Mouse (Mus musculus) MEL (cell line): ENCODE measurements at regions not wholly inside any gene's neighbourhood (a gene's known extent, or its start where the extent isn't known, plus 50 kb on each side); places are given as distances from the start of the nearest gene placed in this dataset.

Experiments used
- DNase-seq: peaks from one replicate; pipeline ENCODE4 v3.0.0; 2011; ENCODE audit warnings: low read depth, low spot score
- H3K27ac ChIP-seq: 2 replicates; pipeline ENCODE4 v1.5.1; 2012; ENCODE audit warnings: low read depth, mild to moderate bottlenecking, control low read depth, low read length, moderate library complexity; ENCODE audit not compliant: control insufficient read depth
- H3K27me3 ChIP-seq, 2 experiments: fragments of 150-350 bp in 1 of 2; sonication (generic) in 1 of 2; 2 replicates each; pipeline ENCODE4 v1.6.1; 2012; ENCODE audit warnings: low read length in 2 of 2, mild to moderate bottlenecking in 2 of 2, improper control_type of control experiment in 1 of 2, moderate library complexity in 1 of 2; ENCODE audit not compliant: insufficient read depth in 2 of 2, control insufficient read depth in 1 of 2
- H3K36me3 ChIP-seq, 2 experiments: 2 replicates each; pipeline ENCODE4 v1.6.1; 2012 to 2014; ENCODE audit warnings: low read length in 2 of 2, improper control_type of control experiment in 1 of 2, inconsistent platforms in 1 of 2, mild to moderate bottlenecking in 1 of 2; ENCODE audit not compliant: insufficient read depth in 2 of 2, control insufficient read depth in 1 of 2
- H3K4me1 ChIP-seq, 2 experiments: fragments of 150-350 bp in 1 of 2; sonication (generic) in 1 of 2; 2 replicates each; pipeline ENCODE4 v1.6.1; 2012; ENCODE audit warnings: low read length in 2 of 2, improper control_type of control experiment in 1 of 2, mild to moderate bottlenecking in 1 of 2; ENCODE audit not compliant: insufficient read depth in 2 of 2, control insufficient read depth in 1 of 2
- H3K4me3 ChIP-seq, 2 experiments: fragments of 150-350 bp in 1 of 2; sonication (generic) in 1 of 2; 2 replicates each; pipeline ENCODE4 v1.5.1; 2012; ENCODE audit warnings: low read depth in 2 of 2, low read length in 2 of 2, mild to moderate bottlenecking in 2 of 2, moderate library complexity in 2 of 2, control low read depth in 1 of 2, improper control_type of control experiment in 1 of 2; ENCODE audit not compliant: control insufficient read depth in 1 of 2, insufficient read depth in 1 of 2
- H3K79me2 ChIP-seq: 2 replicates; pipeline ENCODE4 v1.6.1; 2012; ENCODE audit warnings: mild to moderate bottlenecking, low read length, moderate library complexity; ENCODE audit not compliant: control insufficient read depth, poor library complexity, insufficient read depth
- H3K9ac ChIP-seq: 2 replicates; pipeline ENCODE4 v1.6.1; 2012; ENCODE audit warnings: low read depth, mild to moderate bottlenecking, control low read depth, low read length, moderate library complexity; ENCODE audit not compliant: control insufficient read depth, poor library complexity, severe bottlenecking
- H3K9me3 ChIP-seq: fragments of 150-350 bp; sonication (generic); replicated peaks from 2 replicates; pipeline ENCODE4 v1.6.1; 2012; ENCODE audit warnings: mild to moderate bottlenecking, low read length, improper control_type of control experiment, moderate library complexity; ENCODE audit not compliant: insufficient read depth
- BHLHE40 ChIP-seq: IDR thresholded peaks from 2 replicates; pipeline ENCODE4 v1.6.1; 2012; ENCODE audit warnings: low read depth, mild to moderate bottlenecking, inconsistent platforms, low read length, improper control_type of control experiment, borderline replicate concordance
- CTCF ChIP-seq, 3 experiments: IDR thresholded peaks in 2 of 3; conservative IDR thresholded peaks in 1 of 3; 2 replicates each; pipeline ENCODE4 v1.5.1; 2011 to 2012; ENCODE audit warnings: low read length in 3 of 3, low read depth in 2 of 3, mild to moderate bottlenecking in 2 of 3, improper control_type of control experiment in 1 of 3, inconsistent platforms in 1 of 3, mixed read lengths in 1 of 3, moderate library complexity in 1 of 3; ENCODE audit not compliant: control insufficient read depth in 1 of 3, insufficient read depth in 1 of 3, poor library complexity in 1 of 3, severe bottlenecking in 1 of 3
- ELF1 ChIP-seq: IDR thresholded peaks from 2 replicates; pipeline ENCODE4 v1.6.1; 2014; ENCODE audit warnings: low read depth, mild to moderate bottlenecking, inconsistent platforms, low read length, improper control_type of control experiment, moderate library complexity
- EP300 ChIP-seq, 2 experiments: IDR thresholded peaks; 2 replicates each; pipeline ENCODE4 v1.6.1; 2011; ENCODE audit warnings: improper control_type of control experiment in 2 of 2, low read length in 2 of 2, low read depth in 1 of 2, mild to moderate bottlenecking in 1 of 2
- ETS1 ChIP-seq: IDR thresholded peaks from 2 replicates; pipeline ENCODE4 v1.6.1; 2012; ENCODE audit warnings: low read depth, mild to moderate bottlenecking, inconsistent platforms, low read length, improper control_type of control experiment, moderate library complexity
- GATA1 ChIP-seq: IDR thresholded peaks from 2 replicates; pipeline ENCODE4 v1.6.1; 2011; ENCODE audit warnings: low read depth, low read length, improper control_type of control experiment
- JUND ChIP-seq: IDR thresholded peaks from 2 replicates; pipeline ENCODE4 v1.6.1; 2011; ENCODE audit warnings: low read depth, mild to moderate bottlenecking, improper control_type of control experiment, low read length
- MAFK ChIP-seq: IDR thresholded peaks from 2 replicates; pipeline ENCODE4 v1.6.1; 2011; ENCODE audit warnings: low read depth, mild to moderate bottlenecking, low read length, improper control_type of control experiment, borderline replicate concordance
- MAZ ChIP-seq: IDR thresholded peaks from 2 replicates; pipeline ENCODE4 v1.6.1; 2012; ENCODE audit warnings: low read depth, mild to moderate bottlenecking, inconsistent platforms, low read length, improper control_type of control experiment
- MXI1 ChIP-seq: IDR thresholded peaks from 2 replicates; pipeline ENCODE4 v1.6.1; 2011; ENCODE audit warnings: mild to moderate bottlenecking, low read depth, low read length, improper control_type of control experiment
- MYB ChIP-seq: IDR thresholded peaks from 2 replicates; pipeline ENCODE4 v1.6.1; 2011; ENCODE audit warnings: mild to moderate bottlenecking, low read depth, low read length, improper control_type of control experiment
- NELFE ChIP-seq: IDR thresholded peaks from 2 replicates; pipeline ENCODE4 v1.6.1; 2011; ENCODE audit warnings: low read depth, low read length, improper control_type of control experiment
- POLR2AphosphoS5 ChIP-seq: IDR thresholded peaks from 2 replicates; pipeline ENCODE4 v1.6.1; 2012; ENCODE audit warnings: low read depth, borderline replicate concordance, mild to moderate bottlenecking, inconsistent platforms, low read length, moderate library complexity, mixed read lengths
- RCOR1 ChIP-seq: IDR thresholded peaks from 2 replicates; pipeline ENCODE4 v1.6.1; 2012; ENCODE audit warnings: low read depth, mild to moderate bottlenecking, inconsistent platforms, low read length, improper control_type of control experiment
- SIN3A ChIP-seq: IDR thresholded peaks from 2 replicates; pipeline ENCODE4 v1.6.1; 2012; ENCODE audit warnings: low read length, improper control_type of control experiment, inconsistent platforms
- SMC3 ChIP-seq: IDR thresholded peaks from 2 replicates; pipeline ENCODE4 v1.6.1; 2011; ENCODE audit warnings: low read depth, low read length, improper control_type of control experiment
- TBP ChIP-seq: IDR thresholded peaks from 2 replicates; pipeline ENCODE4 v1.8.0; 2011; ENCODE audit warnings: low read depth, low read length, improper control_type of control experiment
- UBTF ChIP-seq: IDR thresholded peaks from 2 replicates; pipeline ENCODE4 v1.6.1; 2012; ENCODE audit warnings: low read depth, mild to moderate bottlenecking, inconsistent platforms, low read length, improper control_type of control experiment, moderate library complexity, borderline replicate concordance; ENCODE audit not compliant: insufficient read depth
- USF1 ChIP-seq: IDR thresholded peaks from 2 replicates; pipeline ENCODE4 v1.6.1; 2014; ENCODE audit warnings: low read depth, mild to moderate bottlenecking, inconsistent platforms, low read length, improper control_type of control experiment, moderate library complexity
- USF2 ChIP-seq, 2 experiments: IDR thresholded peaks; 2 replicates each; pipeline ENCODE4 v1.6.1; 2011 to 2012; ENCODE audit warnings: improper control_type of control experiment in 2 of 2, low read length in 2 of 2, borderline replicate concordance in 1 of 2, inconsistent platforms in 1 of 2, low read depth in 1 of 2, mild to moderate bottlenecking in 1 of 2; ENCODE audit not compliant: insufficient read depth in 1 of 2
- ZKSCAN1 ChIP-seq: IDR thresholded peaks from 2 replicates; pipeline ENCODE4 v1.6.1; 2012; ENCODE audit warnings: low read depth, mild to moderate bottlenecking, inconsistent platforms, low read length, improper control_type of control experiment, moderate library complexity

- no peaks in the 10 kb centered on the region for H3K27me3 ChIP-seq
- H3K4me3 ChIP-seq: no peak overlapping the region
- no peak for DNase-seq
- no peaks in the 10 kb centered on the region for H3K36me3 ChIP-seq
- TF ChIP-seq RCOR1 (no peak), SIN3A (no peak), USF2 (IDR thresholded peaks at IDR 0.05; ENCODE audit: borderline replicate concordance in 1 of 2, insufficient read depth in 1 of 2, low read depth in 1 of 2, low read length in 2 of 2) (no peak), EP300 (IDR thresholded peaks at IDR 0.05; ENCODE audit: low read depth in 1 of 2, low read length in 2 of 2) (no peak), BHLHE40 (no peak)
- no peak overlapping the region for H3K27ac ChIP-seq
- no peaks in the 10 kb centered on the region for H3K79me2 ChIP-seq
- no peaks in the 10 kb centered on the region for H3K9me3 ChIP-seq
- no peaks in the 10 kb centered on the region for H3K4me1 ChIP-seq
- H3K9ac ChIP-seq: no peak overlapping the region
Measured at GRCm38 (mm10) chr3:52573806-52574205, 305.7 kb downstream of the Foxo1 start.

- no peaks in the 10 kb centered on the region for H3K36me3 ChIP-seq
- no peak overlapping the region for H3K4me3 ChIP-seq
- no peaks in the 10 kb centered on the region for H3K9me3 ChIP-seq
- no peaks in the 10 kb centered on the region for H3K4me1 ChIP-seq
- no peak for DNase-seq
- H3K27me3 ChIP-seq: no peaks in the 10 kb centered on the region
- H3K79me2 ChIP-seq: no peaks in the 10 kb centered on the region
- H3K9ac ChIP-seq: no peak overlapping the region
- TF ChIP-seq USF1 (no peak), TBP (no peak), UBTF (no peak), USF2 (IDR thresholded peaks at IDR 0.05; ENCODE audit: borderline replicate concordance in 1 of 2, insufficient read depth in 1 of 2, low read depth in 1 of 2, low read length in 2 of 2) (no peak)
- TF ChIP-seq, all 39 proteins: peak for 0
- H3K27ac ChIP-seq: no peak overlapping the region
Measured at GRCm38 (mm10) chr3:52572514-52573485, 304.7 kb downstream of the Foxo1 start.

GRCm38 (mm10) chr3:52567606-52568372 is 299.7 kb downstream of the Foxo1 start:
- H3K27me3 ChIP-seq: no peaks in the 10 kb centered on the region
- no peak overlapping the region for H3K9ac ChIP-seq
- H3K9me3 ChIP-seq: no peaks in the 10 kb centered on the region
- no peaks in the 10 kb centered on the region for H3K36me3 ChIP-seq
- no peaks in the 10 kb centered on the region for H3K4me1 ChIP-seq
- no peak for DNase-seq
- H3K27ac ChIP-seq: no peak overlapping the region
- H3K79me2 ChIP-seq: no peaks in the 10 kb centered on the region
- no peak overlapping the region for H3K4me3 ChIP-seq
- TF ChIP-seq ETS1 (no peak), ZKSCAN1 (no peak), JUND (no peak), MXI1 (no peak), SIN3A (no peak), MYB (no peak), MAZ (no peak), ELF1 (no peak), MAFK (no peak), NELFE (no peak), GATA1 (no peak), SMC3 (no peak), CTCF (IDR thresholded peaks at IDR 0.05 in 2 of 3, conservative IDR thresholded peaks at IDR 0.05 in 1 of 3; ENCODE audit: control insufficient read depth in 1 of 3, insufficient read depth in 1 of 3, low read depth in 2 of 3, low read length in 3 of 3, poor library complexity in 1 of 3, severe bottlenecking in 1 of 3) (no peak), POLR2AphosphoS5 (no peak)
